Mouse (Mus musculus): Measurements from ENCODE around the gene Slamf8. TPM values are rescaled to one million over a fixed set of nuclear protein-coding genes. Genes with fewer than 3 reads are reported as not detected.

Gene Slamf8
- polyA plus RNA-seq (2015; fragmentation: Nextera tagmentation; extraction: Ambion mirVana): 0.15 TPM in 1 of 2 replicates, not detected in the other

GRCm38 (mm10) chr1:172590385-172590784 lies at the start of gene Slamf8:
Slamf8 (minus strand) TSS chr1:172590568.

GRCm38 (mm10) chr1:172632451-172633326 lies 42.3 kb upstream of the Slamf8 start, which contains the start of gene Dusp23:
Dusp23 (minus strand) TSS chr1:172632962.

GRCm38 (mm10) chr1:172602326-172602725 lies 12.0 kb upstream of the Slamf8 start, which contains the start of gene Fcrl6:
Fcrl6 (minus strand) TSS chr1:172602551.

GRCm38 (mm10) chr1:172555638-172556037 lies 34.7 kb downstream of the Slamf8 start, which contains the start of gene Vsig8:
Vsig8 (plus strand) TSS chr1:172555938.

Other genes with a start within 250 kb of the Slamf8 start
- gene Kcnj10, start 249.4 kb downstream of the Slamf8 start, polyA plus RNA-seq (2015; fragmentation: Nextera tagmentation; extraction: Ambion mirVana): 0.30 and 0.65 TPM in 2 replicates
- 3.3 and 4.9 TPM in 2 replicates for gene Pigm, start 214.0 kb downstream of the Slamf8 start, polyA plus RNA-seq (2015; fragmentation: Nextera tagmentation; extraction: Ambion mirVana)
- gene Slamf9, start 115.2 kb downstream of the Slamf8 start, polyA plus RNA-seq (2015; fragmentation: Nextera tagmentation; extraction: Ambion mirVana): 2.1 and 2.9 TPM in 2 replicates
- gene Igsf9, start 108.8 kb downstream of the Slamf8 start, polyA plus RNA-seq (2015; fragmentation: Nextera tagmentation; extraction: Ambion mirVana): 6.3 and 9.2 TPM in 2 replicates
- 205 and 299 TPM in 2 replicates for gene Tagln2, start 90.5 kb downstream of the Slamf8 start, polyA plus RNA-seq (2015; fragmentation: Nextera tagmentation; extraction: Ambion mirVana)
- 0.98 and 2.0 TPM in 2 replicates for gene Cfap45, start 69.8 kb downstream of the Slamf8 start, polyA plus RNA-seq (2015; fragmentation: Nextera tagmentation; extraction: Ambion mirVana)
- gene Vsig8, start 34.6 kb downstream of the Slamf8 start, polyA plus RNA-seq (2015; fragmentation: Nextera tagmentation; extraction: Ambion mirVana): 0.70 and 1.1 TPM in 2 replicates
- gene Fcrl6, start 12.0 kb upstream of the Slamf8 start, polyA plus RNA-seq (2015; fragmentation: Nextera tagmentation; extraction: Ambion mirVana): 0.22 TPM in 1 of 2 replicates, not detected in the other
- 14.9 and 18.3 TPM in 2 replicates for gene Dusp23, start 42.4 kb upstream of the Slamf8 start, polyA plus RNA-seq (2015; fragmentation: Nextera tagmentation; extraction: Ambion mirVana)
- 6.6 and 8.4 TPM in 2 replicates for gene Crp, start 107.5 kb upstream of the Slamf8 start, polyA plus RNA-seq (2015; fragmentation: Nextera tagmentation; extraction: Ambion mirVana)

Measured in adrenal gland, postnatal 0 days (tissue).